Mouse (Mus musculus) CH12.LX (cell line): ENCODE measurements around the gene Xndc1.

ENCODE experiments used
- CHD1 ChIP-seq: IDR thresholded peaks from 2 replicates; pipeline ENCODE4 v1.6.1; 2012; ENCODE audit warnings: low read depth, low read length, improper control_type of control experiment, inconsistent platforms
- CTCF ChIP-seq, 2 experiments: IDR thresholded peaks in 1 of 2; conservative IDR thresholded peaks in 1 of 2; 2 replicates each; pipeline ENCODE4 v1.5.1; 2011 to 2012; ENCODE audit warnings: low read depth in 2 of 2, low read length in 2 of 2, improper control_type of control experiment in 1 of 2, inconsistent platforms in 1 of 2, mild to moderate bottlenecking in 1 of 2, moderate library complexity in 1 of 2
- EP300 ChIP-seq: IDR thresholded peaks from 2 replicates; pipeline ENCODE4 v1.6.1; 2011; ENCODE audit warnings: low read length, improper control_type of control experiment
- JUND ChIP-seq: conservative IDR thresholded peaks from 2 replicates; pipeline ENCODE4 v1.6.1; 2011; ENCODE audit warnings: low read depth, low read length, improper control_type of control experiment
- MAFK ChIP-seq: IDR thresholded peaks from 2 replicates; pipeline ENCODE4 v1.6.1; 2011; ENCODE audit warnings: low read length, improper control_type of control experiment; ENCODE audit not compliant: insufficient replicate concordance
- MAX ChIP-seq: IDR thresholded peaks from 2 replicates; pipeline ENCODE4 v1.6.1; 2011; ENCODE audit warnings: low read length, improper control_type of control experiment
- MYC ChIP-seq: IDR thresholded peaks from 2 replicates; pipeline ENCODE4 v1.6.1; 2011; ENCODE audit warnings: low read depth, mild to moderate bottlenecking, improper control_type of control experiment, low read length
- NELFE ChIP-seq: IDR thresholded peaks from 2 replicates; pipeline ENCODE4 v1.6.1; 2011; ENCODE audit warnings: low read depth, low read length, improper control_type of control experiment
- POLR2A ChIP-seq: IDR thresholded peaks from 2 replicates; pipeline ENCODE4 v1.6.1; 2011; ENCODE audit warnings: low read depth, mild to moderate bottlenecking, improper control_type of control experiment, low read length
- UBTF ChIP-seq: IDR thresholded peaks from 2 replicates; pipeline ENCODE4 v1.6.1; 2012; ENCODE audit warnings: low read depth, mild to moderate bottlenecking, inconsistent platforms, low read length, improper control_type of control experiment, moderate library complexity
- USF1 ChIP-seq: IDR thresholded peaks from 2 replicates; pipeline ENCODE4 v1.6.1; 2014; ENCODE audit warnings: low read depth, mild to moderate bottlenecking, inconsistent platforms, low read length, improper control_type of control experiment

- TF ChIP-seq MYC (no peak), POLR2A (no peak), CTCF (conservative IDR thresholded peaks at IDR 0.05 in 1 of 2, IDR thresholded peaks at IDR 0.05 in 1 of 2; ENCODE audit: low read depth in 2 of 2, low read length in 2 of 2) (no peak), MAX (no peak), USF1 (no peak), NELFE (no peak), MAFK (no peak), CHD1 (no peak), JUND (no peak), UBTF (no peak), EP300 (no peak)
Measured at GRCm38 (mm10) chr7:102037318-102037717, 28.0 kb upstream of the Xndc1 start.
